Mouse (Mus musculus): ENCODE measurements around the gene Cdk14.
"Not testable (repeated sequence)": the region's sequence is repeated elsewhere in the genome, so short reads cannot be mapped to it uniquely, and the experiment has no call there.

Cdk14 gene

DNA sequence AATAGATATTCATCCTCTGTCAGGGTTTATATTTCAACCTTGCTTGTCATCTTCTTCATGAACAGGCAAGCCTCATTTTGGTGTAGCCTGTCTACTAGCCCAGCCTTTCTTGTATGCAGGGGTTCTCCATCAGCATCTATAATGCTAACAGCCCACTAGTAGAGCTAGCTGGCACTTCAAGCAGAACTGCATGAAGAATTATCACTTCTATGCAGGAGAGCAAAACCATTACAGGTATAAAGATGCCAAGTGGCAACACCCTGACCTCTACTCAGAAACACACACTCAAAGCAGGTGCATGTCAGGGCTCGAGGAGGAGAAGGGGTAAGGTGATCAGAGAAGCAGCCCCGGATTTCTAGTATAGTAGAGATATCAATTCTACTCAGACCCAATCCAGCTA lies 155.4 kb downstream of the Cdk14 start:
- no peak for DNase-seq (ENCODE audit: low read depth, low spot score)

DNA sequence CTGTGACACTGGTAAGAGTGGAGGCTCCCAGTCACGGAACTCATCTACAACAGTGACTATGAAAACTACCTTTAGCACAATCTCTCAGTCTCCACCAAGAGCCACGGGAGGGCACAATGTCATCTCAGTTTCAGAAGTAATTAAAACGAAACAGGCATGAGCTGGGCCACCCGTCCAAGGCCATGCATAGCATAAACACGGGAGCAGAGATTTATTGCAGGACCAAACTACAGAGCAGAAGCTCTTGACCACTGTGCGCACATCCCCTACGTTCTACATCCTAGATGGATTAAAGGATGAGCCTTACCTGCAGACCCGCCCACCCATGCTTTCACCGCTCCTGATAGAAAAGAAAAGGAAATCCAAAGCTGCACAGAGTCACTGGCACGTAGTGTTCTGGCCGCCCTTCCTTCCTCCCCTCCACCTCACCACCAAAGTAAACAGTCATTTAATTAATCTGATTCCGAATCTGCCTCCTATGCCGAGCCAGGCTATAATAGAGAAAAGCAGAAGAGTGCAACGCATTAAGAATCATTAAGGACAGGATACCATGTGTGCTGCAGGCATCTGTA lies 158.3 kb downstream of the Cdk14 start:
- DNase-seq (ENCODE audit: low read depth, low spot score), result no peak

DNA sequence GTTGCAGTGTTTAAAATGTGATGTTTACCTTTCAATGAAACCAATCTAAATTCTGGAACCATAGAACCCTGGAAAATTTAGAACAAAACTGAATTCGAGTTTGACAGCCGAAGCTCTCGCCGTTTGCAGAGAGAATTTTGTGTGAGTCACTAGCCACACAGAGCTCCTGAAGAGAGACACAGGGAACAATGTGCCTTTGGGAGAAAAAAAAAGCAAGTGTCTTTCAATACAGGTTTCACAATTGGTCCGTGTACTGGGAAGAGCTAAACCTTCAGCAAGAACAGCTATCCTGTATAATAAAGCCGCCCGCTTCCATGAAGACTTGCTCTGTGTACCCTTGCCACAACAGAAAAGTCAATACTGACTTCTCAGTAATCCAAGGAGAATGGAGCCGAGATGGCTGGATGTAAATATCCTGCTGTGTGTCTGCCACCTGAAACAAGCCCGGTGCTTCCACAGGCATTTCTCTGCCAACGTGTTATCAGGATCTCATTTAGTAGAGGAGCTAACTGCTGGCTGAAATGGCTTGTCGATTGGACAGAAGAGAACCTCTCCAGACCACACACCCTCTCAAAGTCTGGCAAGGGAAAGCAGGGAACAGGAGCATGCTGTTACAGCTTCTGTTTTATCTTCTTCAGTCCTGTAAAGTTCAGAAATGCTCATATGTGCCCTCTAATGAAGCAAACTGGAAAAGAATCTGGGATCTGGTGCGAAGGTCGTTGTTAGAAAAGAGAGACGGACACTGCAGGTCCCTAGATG lies 159.0 kb downstream of the Cdk14 start:
- DNase-seq (ENCODE audit: low read depth, low spot score), result no peak

DNA sequence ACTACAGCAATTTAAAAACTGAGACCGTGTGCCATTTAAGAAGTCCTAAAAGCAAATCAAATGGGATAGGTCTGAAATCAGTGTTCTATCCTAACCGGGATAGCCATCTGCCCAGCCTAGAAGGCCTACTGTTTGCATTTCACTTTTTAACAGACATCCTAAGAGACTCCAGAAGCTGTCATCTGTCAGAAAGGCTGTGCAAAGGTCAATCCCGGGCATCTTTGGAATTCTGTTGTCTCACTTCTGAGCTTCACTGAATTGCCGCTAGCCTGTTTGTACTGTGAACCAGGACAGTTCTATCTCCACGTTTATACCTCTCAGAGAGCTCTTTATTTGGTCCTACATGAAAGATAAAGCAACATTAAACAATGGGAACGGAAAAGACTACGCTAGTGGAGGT lies 159.8 kb downstream of the Cdk14 start:
- no peak for DNase-seq (ENCODE audit: low read depth, low spot score)

DNA sequence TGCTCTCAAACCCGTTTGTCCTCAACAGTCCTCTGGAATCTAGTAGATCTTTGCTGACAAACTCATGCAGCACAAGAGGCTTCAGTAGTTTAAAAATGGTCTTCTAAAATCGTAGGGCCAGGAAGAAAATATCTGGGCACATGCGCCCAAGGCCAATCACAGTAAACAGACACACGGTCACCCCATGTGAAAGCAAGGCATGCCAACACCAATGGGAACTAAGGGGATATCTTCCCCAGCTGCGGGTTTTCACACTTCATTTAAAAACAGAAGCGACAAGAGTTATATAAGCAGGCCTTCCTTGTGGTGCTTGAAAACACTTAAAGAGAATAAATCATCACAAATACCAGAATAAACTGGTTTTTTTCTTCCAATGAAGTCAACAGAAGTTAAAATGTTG lies 165.7 kb downstream of the Cdk14 start:
- no peak for DNase-seq (ENCODE audit: low read depth, low spot score)

DNA sequence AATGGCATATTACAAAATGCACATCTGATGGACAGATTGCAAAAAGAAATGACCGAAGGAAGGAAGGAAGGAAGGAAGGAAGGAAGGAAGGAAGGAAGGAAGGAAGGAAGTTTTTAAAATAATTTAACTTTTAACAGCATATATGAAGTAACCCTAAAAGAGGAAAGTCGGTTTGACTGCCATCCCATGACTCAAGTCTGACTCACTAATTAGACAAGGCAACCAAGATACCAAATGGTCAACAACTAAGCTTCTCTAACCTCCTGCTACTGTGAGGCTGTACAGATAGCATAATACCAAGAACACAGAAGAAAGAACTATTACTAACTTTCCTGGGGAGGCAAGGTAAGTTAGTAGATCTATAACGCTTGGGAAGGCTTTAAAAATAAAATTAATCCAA lies 166.9 kb downstream of the Cdk14 start:
- DNase-seq (ENCODE audit: low read depth, low spot score), result no peak

DNA sequence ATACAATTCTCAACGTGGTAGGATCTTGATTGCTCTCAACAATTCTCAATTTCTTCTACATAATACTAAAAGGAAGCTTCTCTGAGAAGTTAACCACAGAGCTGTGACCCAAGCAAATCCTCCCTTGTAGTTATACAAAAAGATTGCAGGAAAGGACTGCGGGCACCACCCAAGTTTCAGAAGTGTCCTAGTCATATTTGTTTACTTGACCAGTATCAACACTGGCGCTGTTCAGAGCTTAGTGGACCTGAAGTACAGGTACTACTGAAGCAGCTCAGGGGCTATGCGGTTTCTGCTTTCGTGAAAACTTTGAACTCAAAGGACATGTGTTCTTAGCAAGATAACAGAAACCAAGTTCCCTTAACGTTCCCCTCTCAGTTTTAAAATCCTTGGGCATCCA lies 172.4 kb downstream of the Cdk14 start:
- DNase-seq (ENCODE audit: low read depth, low spot score), result no peak

DNA sequence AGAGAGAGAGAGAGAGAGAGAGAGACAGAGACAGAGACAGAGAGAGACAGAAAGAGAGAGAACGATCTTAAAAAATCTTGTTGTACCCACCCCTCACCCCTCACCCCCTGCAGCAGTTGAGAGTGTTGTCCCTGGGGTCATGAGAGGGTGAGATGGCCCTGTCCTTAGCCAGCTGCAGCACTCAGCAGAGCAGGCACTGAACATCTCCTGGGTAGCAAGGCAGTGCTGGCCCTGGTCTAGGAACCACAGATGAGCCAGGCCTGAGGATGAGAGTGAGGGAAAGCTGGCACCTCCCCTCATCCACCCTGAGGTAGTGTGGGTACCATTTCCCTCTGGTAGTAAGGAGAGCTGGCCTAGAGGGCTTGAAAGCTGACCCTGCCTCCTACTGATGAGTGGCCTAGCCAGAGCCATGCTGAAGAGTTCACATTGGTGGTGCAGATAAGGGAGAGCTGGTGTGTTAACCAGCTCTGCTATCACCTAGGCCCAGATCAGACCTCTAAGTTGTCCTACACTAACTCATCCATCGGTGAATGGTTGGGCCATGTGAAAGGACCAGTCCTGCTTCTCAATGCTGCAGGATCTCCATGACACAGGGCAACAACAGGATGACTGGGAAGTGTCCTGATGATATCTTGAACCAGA lies 173.5 kb downstream of the Cdk14 start:
- DNase-seq (ENCODE audit: low read depth, low spot score), result no peak

DNA sequence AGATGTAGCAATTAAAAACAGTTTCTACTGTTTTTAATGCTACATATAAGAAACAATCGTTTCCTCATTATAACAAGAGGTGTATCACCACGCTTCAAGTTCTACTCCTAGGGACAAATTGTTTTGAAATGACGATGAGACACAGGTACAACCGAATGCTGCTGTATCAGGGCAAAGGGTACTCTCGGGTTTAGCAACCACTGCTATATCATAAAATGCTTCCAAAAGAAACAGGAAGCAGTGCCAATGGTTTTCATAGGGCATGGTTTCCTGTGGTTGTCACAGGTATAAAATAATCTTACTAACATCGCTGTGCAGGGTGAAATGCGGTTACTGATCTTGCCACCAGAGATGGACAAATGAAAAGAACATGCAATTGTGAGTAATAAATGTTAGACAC lies 174.9 kb downstream of the Cdk14 start:
- DNase-seq (ENCODE audit: low read depth, low spot score), result no peak

DNA sequence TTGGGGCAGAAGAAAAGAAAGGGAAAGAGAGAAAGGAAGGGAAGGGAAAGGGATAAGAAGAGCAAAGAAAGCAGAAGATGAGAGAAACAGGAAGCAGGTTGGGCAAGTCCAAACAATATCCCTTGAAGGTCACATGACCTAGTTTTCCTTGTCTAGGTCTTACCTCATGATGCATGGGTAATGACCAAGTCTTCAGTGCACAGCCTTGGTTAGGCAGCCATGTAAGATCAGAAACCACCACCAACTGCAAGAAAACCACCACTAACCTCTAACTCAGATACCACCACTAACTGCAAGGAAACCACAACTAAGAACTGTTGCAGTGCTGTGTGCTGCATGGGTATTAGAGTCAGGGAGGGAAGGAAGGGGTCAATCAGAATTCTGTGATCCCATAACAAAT lies 176.5 kb downstream of the Cdk14 start:
- no peak for DNase-seq (ENCODE audit: low read depth, low spot score)

DNA sequence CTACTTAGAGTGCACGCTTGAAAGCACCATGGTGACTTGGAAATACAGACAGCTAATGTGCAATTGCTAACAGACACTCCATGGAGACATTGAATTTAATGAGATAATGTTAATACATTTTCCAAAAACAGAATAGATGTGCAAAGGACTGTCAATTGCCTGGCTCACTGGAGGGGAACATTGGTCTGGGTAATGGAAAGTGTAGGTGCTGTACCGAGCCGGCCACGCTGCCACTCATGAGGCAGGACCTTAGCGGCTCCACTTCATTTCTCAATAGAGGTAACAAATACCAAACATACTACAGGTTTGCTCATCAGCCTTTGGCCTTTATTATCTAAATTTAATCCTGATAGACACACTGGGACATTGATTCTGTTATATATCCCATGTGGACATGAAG lies 177.4 kb downstream of the Cdk14 start:
- DNase-seq (ENCODE audit: low read depth, low spot score), result no peak

DNA sequence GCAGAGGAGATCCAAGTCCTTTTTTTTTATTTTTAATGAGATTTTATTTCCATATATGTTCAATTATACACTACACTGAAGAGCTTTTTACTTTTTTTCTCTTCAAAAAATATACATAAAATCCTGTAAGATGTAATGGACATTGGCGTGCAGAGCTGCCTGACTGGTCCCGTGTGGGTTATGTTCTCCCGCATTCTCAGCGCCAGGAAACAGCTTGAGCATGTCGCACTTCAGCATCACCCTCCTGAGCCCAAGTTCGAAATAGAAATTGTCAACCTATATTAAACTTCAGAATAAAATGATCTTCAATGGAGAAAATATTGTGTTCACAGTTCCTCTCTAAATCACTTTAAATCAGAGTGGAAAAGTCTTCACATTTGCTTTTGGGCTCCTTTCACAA lies 179.0 kb downstream of the Cdk14 start:
- no peak for DNase-seq (ENCODE audit: low read depth, low spot score)

DNA sequence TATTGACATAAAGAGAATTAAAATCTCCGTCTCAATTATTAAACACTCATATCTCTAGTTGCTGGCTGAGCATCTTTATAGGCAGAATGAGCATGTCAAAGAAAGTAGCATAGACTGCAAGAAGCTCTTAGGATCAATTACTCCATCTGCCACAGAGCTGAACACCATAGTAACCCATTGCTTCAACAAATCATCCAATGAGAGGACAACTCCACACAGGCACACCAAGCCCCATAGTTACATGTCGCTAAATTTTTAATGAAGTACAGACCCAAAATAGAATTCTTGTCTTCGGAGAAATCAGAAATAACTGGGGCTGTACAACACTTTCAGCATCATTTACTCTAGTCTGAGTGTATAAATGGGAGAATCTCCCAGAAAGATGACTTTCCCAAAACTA lies 180.0 kb downstream of the Cdk14 start:
- DNase-seq (ENCODE audit: low read depth, low spot score), result no peak

DNA sequence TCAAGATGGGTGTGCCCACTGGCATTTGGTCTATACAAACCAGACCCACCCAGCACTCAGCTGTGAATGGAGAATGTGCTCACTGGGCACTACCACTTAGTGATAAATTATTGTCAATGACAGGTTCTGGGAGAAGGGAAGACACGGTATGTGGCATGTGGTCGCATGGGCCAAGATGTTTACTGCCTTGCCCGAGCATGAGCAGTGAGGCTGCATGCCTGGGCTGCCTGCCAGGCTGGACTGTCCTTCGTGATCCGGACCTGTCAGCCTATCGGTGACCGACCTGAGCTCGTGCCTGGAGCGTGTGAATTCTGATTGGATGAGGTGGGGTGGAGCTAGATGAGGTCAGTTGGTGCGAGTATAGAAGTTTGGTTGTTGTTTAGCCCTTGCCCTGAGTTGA lies 185.2 kb downstream of the Cdk14 start:
- DNase-seq (ENCODE audit: low read depth, low spot score), result not testable (repeated sequence)

DNA sequence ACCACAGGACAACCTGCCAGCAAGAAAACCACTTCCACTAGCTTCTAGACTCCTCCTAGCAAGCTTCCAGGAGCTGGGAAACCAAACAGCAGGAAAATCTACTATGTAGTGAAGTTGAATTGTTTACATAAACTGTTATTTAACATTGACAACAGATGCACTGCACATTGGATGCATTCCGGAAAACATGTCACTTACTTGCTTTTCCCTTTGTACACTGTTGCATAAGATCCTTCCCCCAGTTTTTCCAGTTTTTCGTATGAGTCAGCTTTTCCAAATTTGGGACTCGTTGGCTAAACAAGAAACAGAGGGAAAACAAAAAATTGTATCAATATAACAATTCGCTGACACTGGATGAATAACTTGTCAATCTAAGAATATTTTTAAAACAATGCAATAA lies 193.1 kb downstream of the Cdk14 start:
- no peak for DNase-seq (ENCODE audit: low read depth, low spot score)

DNA sequence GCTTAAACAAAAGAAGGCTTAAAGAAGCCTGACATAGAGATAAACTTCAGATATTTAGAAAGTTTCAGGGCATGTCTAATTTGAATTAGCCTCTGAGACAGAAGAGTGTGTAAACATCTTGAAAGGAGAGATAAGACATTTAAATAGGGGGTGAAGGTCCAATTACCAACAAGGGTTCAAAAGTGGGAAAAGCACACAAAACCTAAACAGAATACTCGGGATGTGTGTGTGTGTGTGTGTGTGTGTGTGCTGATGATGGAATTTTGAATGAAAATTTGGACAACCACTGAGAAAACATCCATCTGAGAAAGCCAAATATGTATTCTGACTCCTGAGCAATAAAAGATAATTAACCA lies 208.4 kb downstream of the Cdk14 start:
- DNase-seq (ENCODE audit: low read depth, low spot score), result no peak

DNA sequence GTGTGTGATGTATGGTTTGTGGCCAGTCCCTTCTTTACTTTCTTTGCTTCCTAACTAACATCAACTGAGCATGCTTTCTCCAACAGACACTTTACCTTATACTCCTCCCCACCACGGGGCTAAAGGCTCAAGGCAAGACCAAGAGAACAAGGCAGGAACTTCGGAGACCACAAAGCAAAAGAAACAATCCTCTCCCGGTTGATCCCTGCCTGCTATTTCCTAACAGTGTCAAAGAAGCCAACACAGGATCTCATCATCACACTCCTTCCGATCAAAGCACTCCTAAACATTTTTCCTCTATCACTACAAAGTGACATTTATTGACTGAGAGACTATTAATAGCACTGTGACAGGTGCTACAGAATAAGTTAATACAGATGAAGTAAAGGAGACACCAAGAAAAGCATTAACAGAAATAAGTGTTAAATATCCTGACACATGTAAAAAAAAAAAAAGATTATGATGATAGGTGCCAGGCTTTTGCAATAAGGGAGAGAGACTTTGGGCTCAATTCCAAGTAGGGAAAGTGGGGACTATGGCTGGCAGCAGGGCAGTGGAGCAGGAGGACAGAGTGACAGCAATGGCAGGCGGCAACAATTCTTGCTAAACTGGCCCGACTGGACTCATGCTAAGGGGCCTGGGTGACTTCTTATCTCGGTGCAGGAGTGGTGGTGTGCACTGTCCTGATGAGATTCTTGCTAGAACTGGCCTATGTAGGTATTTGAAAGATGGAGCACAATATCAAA lies 208.9 kb downstream of the Cdk14 start:
- no peak for DNase-seq (ENCODE audit: low read depth, low spot score)

DNA sequence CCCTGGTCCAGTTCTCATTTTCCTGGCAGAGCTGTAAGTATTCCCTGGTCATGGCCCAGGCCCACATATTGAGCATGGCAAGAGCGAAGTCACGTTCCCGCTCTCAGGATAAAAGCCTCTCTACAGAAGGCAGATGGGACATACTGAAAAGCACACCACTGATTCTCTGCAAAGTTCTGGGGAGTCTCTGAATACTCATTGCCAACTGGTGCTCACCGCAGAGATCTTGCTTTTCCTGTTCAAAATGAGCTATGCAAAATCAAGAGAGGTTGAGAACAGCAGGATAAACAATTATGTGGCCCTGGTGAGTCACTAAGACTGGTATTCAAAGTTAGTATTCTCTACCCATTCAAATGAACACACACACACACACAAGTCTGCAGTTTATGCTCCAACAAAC lies 212.1 kb downstream of the Cdk14 start:
- no peak for DNase-seq (ENCODE audit: low read depth, low spot score)

DNA sequence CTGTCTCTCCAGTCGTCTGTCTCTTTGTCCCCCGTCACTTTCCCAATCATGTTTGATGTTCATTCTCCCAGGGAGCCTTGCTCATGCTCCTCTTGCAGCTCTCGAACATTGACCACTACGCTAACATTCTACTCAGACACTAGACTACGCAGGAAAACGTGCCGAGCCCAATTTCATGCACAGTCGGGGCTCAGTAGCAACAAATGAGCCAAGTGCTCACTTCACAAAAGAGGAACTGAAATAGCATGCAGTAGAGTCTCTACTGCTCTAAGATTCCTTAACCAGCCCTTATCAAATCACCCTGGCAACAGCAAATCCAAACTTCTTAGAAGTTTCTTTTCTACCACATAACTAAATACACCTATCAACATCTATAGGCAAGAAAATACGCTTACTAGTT lies 214.1 kb downstream of the Cdk14 start:
- no peak for DNase-seq (ENCODE audit: low read depth, low spot score)

DNA sequence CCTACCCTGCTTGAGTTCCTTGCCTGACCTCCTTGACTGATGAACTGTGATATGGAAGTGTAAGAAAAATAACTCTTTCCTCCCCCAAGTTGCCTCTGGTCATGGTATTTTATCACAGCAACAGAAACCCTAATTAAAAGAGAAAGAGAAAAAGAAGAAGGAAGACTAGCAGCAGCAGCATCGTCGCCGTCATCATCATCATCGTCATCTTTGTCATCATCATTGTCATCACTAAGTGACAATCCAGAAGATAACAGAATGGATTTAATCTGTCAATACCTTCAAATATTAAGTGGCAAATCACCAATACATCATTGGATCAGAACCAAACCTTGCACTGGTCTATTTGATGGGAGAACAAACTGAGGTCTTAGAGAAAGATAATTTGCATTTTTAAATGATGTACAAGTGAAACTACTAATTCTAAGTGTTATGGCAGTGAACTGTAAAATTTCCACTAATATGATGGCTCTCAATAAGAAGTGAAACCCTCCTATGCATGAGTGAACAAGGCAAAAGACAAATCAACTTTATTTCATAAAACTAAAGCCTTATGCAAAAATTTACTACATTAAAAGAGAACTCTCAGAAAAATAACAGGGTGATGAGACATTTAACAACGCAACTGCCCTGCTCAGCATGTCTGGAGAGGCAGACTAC lies 225.4 kb downstream of the Cdk14 start:
- DNase-seq (ENCODE audit: low read depth, low spot score), result no peak

DNA sequence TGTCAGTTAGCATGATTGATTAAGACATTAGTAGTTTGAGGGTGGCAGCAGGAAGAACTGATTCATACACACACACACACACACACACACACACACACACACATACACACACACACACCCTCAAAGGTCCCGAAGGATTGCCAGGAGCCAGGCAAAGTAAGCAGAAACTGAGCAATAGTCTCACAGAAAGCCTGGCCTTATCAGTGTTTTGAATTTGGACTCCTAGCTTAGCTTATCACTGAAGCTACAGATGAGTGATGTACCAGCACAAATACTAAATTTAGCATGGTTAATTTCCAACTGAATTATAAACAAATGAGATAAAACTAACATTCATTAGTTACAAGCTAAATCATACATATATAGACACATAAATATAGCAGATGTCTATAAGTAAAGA lies 230.5 kb downstream of the Cdk14 start:
- no peak for DNase-seq (ENCODE audit: low read depth, low spot score)
